Mouse (Mus musculus): ENCODE results near the gene Mfsd6l.

Mfsd6l gene

GRCm38 (mm10) chr11:68553981-68554471 is 2.0 kb upstream of the Mfsd6l start:
- peak; percentile 71 to 76 for DNase-seq

- peak; percentile 37 to 42 for DNase-seq
Measured at GRCm38 (mm10) chr11:68559546-68559945, 3.6 kb downstream of the Mfsd6l start.

GRCm38 (mm10) chr11:68561957-68562950 is 6.3 kb downstream of the Mfsd6l start:
- peak; percentile 46 to 50 for DNase-seq

GRCm38 (mm10) chr11:68564356-68565031 is 8.5 kb downstream of the Mfsd6l start:
- DNase-seq = no peak

GRCm38 (mm10) chr11:68565032-68565429 is 9.0 kb downstream of the Mfsd6l start:
- no peak for DNase-seq

- DNase-seq = peak; percentile 84 to 88
Measured at GRCm38 (mm10) chr11:68566447-68567059, 10.6 kb downstream of the Mfsd6l start.

- DNase-seq = peak; percentile 55 to 63
Measured at GRCm38 (mm10) chr11:68570861-68571260, 14.9 kb downstream of the Mfsd6l start.

- no peak for DNase-seq
Measured at GRCm38 (mm10) chr11:68577076-68577475, 21.1 kb downstream of the Mfsd6l start.

GRCm38 (mm10) chr11:68579462-68579881 is 23.5 kb downstream of the Mfsd6l start:
- DNase-seq = peak; percentile 46 to 62

GRCm38 (mm10) chr11:68580566-68580965 is 24.6 kb downstream of the Mfsd6l start:
- DNase-seq = no peak

GRCm38 (mm10) chr11:68583225-68583624 is 27.2 kb downstream of the Mfsd6l start:
- DNase-seq = no peak

- peak; percentile 53 to 54 for DNase-seq
Measured at GRCm38 (mm10) chr11:68583906-68584480, 28.0 kb downstream of the Mfsd6l start.

- DNase-seq = peak; percentile 62 to 71
Measured at GRCm38 (mm10) chr11:68585890-68586289, 29.9 kb downstream of the Mfsd6l start.

GRCm38 (mm10) chr11:68586721-68587120 is 30.7 kb downstream of the Mfsd6l start, which contains the start of gene Ccdc42:
TSS of gene Ccdc42 (plus strand) at chr11:68587021.
- DNase-seq = no peak

GRCm38 (mm10) chr11:68589055-68589809 is 33.2 kb downstream of the Mfsd6l start:
- peak; percentile 92 to 94 for DNase-seq

GRCm38 (mm10) chr11:68591708-68592107 is 35.7 kb downstream of the Mfsd6l start:
- DNase-seq = peak in 1 of 2 experiments; percentile 39

GRCm38 (mm10) chr11:68593247-68593646 is 37.3 kb downstream of the Mfsd6l start:
- no peak for DNase-seq

- no peak for DNase-seq
Measured at GRCm38 (mm10) chr11:68597912-68598311, 41.9 kb downstream of the Mfsd6l start.

GRCm38 (mm10) chr11:68600551-68601021 is 44.6 kb downstream of the Mfsd6l start:
- DNase-seq = peak; percentile 36 to 59

GRCm38 (mm10) chr11:68601486-68601991 is 45.6 kb downstream of the Mfsd6l start:
- peak in 1 of 2 experiments; percentile 49 for DNase-seq

Data from kidney, postnatal 4 days (tissue).